Mouse (Mus musculus): ENCODE data around the gene Epha6. TPM values are rescaled to one million over a fixed set of nuclear protein-coding genes. Genes with fewer than 3 reads are reported as not detected.

Epha6 gene
- total RNA-seq, 2 experiments from 2014 or later: 205 to 218 TPM

DNA sequence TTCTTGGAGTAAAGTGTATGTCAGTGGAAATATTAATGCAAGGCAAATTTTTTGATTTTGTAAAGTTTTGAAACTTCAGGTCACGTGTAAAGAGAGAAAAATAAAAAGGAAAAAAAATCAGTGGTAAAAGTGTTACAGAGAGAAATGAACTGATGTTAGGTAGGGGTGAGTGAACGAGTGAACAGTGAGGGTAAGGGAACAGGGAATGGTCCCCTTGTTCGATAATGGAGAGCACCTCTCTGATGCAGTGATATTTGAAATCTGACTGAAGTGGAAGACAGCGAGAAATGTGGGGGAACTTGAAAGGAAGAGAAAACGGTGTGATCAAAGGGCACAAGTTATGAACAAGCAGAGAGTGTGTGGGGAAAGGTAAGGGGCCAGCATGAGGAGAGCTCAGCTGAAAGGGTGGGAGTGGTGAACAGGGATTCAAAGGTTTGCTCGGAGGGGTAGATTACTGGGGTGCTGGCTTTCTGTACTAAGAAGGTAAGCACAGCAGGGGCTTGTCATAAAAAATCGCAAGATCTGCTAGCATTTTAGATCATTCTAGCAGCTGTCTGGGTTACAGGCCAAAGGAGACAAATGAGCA lies 137.0 kb downstream of the Epha6 start:
- H3K4me3 ChIP-seq: no peak overlapping the region
- TF ChIP-seq CTCF (conservative IDR thresholded peaks at IDR 0.05): no peak
- no peak overlapping the region for H3K27ac ChIP-seq
- DNase-seq (ENCODE audit: low spot score in 2 of 2): no peak

DNA sequence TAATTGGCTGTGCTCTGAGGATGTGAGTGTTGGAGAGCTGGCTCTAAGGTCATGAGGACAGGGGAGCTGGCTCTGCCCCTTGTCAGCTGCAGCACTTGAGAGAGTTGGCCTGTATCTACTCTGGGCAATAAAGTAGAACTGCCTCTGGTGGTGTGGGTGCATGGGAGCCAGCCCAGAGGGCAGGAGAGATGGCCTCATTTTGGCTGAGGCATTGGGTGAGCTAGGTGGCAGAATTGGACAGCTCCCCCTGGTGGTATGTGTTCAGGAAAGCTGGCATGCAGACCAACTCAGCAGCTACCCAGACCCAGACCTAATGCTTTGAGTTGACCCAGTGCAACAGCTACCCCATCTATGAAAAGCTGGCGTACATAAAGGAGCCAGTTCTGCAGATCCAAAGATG lies 170.0 kb downstream of the Epha6 start:
- DNase-seq (ENCODE audit: low spot score in 2 of 2): no peak
- no peak overlapping the region for H3K4me3 ChIP-seq
- no peak overlapping the region for H3K27ac ChIP-seq
- TF ChIP-seq CTCF (conservative IDR thresholded peaks at IDR 0.05): peak; percentile 67

DNA sequence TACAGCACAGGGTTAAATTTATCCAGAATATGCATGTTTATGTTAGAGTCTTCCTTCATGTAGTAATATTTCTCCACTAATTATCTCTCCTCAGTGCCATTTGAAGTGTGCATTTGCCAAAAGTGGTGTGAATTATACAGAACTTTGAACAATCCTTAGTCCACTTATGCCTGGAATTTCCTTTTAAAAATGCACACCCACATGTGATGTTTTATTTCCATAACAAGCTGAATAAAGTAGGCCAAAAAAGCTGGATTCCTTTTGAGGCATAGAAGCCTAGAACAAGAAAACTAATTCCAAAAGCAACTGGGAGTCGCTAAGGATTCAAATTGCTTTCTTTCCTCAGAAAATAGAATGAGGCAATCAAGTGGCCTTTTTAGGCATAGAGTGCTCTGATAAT lies 171.1 kb downstream of the Epha6 start:
- no peak for TF ChIP-seq CTCF (conservative IDR thresholded peaks at IDR 0.05)
- no peak overlapping the region for H3K4me3 ChIP-seq
- no peak for DNase-seq (ENCODE audit: low spot score in 2 of 2)
- no peak overlapping the region for H3K27ac ChIP-seq

- Histone ChIP-seq H3K27ac (peak overlapping the region; percentile 84), H3K4me3 (no peak overlapping the region)
- DNase-seq (ENCODE audit: low spot score in 2 of 2): peak; percentile 64 to 73
- TF ChIP-seq CTCF (conservative IDR thresholded peaks at IDR 0.05): no peak
Measured at GRCm38 (mm10) chr16:60395306-60395705, 210.0 kb downstream of the Epha6 start.

- TF ChIP-seq CTCF (conservative IDR thresholded peaks at IDR 0.05): no peak
- H3K4me3 ChIP-seq: no peak overlapping the region
- DNase-seq (ENCODE audit: low spot score in 2 of 2): no peak
- no peak overlapping the region for H3K27ac ChIP-seq
Measured at GRCm38 (mm10) chr16:60392961-60393360, 212.4 kb downstream of the Epha6 start.

GRCm38 (mm10) chr16:60375147-60375546 lies 230.2 kb downstream of the Epha6 start:
- Histone ChIP-seq H3K27ac (no peak overlapping the region), H3K4me3 (no peak overlapping the region)
- TF ChIP-seq CTCF (conservative IDR thresholded peaks at IDR 0.05): no peak
- DNase-seq (ENCODE audit: low spot score in 2 of 2): no peak

GRCm38 (mm10) chr16:60283963-60284362 lies 321.4 kb downstream of the Epha6 start:
- TF ChIP-seq CTCF (conservative IDR thresholded peaks at IDR 0.05): no peak
- no peak for DNase-seq (ENCODE audit: low spot score in 2 of 2)
- no peak overlapping the region for H3K27ac ChIP-seq

DNA sequence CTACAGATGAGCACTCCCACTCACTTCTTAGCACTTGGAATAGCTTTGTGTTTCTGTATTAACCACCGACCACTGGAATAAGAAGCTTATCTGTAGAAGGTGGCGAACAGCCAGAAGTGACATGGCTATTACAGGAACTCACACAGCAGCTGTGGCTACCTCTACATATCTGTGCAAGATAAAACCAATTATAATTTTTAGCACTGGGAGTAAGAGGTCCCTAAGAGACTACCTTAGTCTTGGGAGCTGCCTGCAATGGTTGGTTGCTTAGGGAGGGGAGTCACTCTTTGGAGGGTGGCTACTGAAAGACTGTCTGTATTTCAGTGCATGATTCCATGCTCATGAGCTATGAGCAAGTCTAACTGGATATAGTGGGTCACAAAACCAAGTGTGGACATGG lies 331.2 kb downstream of the Epha6 start:
- no peak overlapping the region for H3K27ac ChIP-seq
- H3K4me3 ChIP-seq: no peak overlapping the region
- no peak for TF ChIP-seq CTCF (conservative IDR thresholded peaks at IDR 0.05)
- no peak for DNase-seq (ENCODE audit: low spot score in 2 of 2)

More at GRCm38 (mm10) chr16:60283963-60284362, 321.4 kb downstream of the Epha6 start:
- H3K4me3 ChIP-seq: no peak overlapping the region

DNA sequence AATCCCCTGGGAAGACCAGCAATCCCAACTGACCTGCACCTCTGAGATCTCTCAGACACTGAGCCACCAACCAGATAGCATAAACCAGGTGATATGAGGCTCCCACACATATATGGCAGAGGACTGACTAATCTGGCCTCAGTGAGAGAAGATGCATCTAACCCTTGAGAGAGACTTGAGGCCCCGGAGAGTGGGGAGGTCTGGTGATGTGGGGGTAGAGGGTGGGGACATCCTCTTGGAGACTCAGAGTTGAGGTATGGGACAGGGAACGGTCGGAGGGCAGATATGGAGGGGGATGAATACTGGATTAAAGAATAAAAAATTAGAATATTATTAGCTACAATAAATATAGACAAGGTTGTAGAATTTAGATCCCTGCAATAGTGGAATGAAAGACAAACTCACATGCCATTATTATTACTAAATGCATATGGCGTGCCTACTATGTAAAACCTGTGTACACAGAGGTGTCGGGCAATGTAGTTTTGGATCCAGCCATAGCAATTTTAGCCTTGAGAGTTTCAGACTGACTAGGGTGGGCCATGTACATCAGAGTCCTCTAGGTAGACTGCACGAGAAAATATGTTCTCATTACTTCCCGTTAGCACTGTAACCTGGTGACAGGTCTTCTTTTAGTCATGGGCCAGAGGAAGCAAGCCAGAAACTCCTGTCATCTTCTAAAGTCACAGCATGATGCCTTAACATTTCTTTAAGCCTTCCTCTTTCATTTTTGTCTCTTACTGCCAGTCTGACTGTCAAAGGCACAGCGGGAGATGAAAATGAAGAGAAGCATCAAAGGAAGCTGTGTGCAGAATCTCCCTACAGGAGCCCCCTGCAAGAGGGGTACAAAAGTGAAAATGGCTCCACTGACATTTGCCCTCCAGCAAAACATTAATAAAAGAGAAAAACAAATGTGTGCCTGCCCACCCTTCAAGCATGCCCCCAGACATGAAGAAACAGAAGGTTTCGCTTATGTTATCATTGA lies 338.7 kb downstream of the Epha6 start:
- H3K4me3 ChIP-seq: no peak overlapping the region
- no peak for TF ChIP-seq CTCF (conservative IDR thresholded peaks at IDR 0.05)
- H3K27ac ChIP-seq: no peak overlapping the region
- no peak for DNase-seq (ENCODE audit: low spot score in 2 of 2)

DNA sequence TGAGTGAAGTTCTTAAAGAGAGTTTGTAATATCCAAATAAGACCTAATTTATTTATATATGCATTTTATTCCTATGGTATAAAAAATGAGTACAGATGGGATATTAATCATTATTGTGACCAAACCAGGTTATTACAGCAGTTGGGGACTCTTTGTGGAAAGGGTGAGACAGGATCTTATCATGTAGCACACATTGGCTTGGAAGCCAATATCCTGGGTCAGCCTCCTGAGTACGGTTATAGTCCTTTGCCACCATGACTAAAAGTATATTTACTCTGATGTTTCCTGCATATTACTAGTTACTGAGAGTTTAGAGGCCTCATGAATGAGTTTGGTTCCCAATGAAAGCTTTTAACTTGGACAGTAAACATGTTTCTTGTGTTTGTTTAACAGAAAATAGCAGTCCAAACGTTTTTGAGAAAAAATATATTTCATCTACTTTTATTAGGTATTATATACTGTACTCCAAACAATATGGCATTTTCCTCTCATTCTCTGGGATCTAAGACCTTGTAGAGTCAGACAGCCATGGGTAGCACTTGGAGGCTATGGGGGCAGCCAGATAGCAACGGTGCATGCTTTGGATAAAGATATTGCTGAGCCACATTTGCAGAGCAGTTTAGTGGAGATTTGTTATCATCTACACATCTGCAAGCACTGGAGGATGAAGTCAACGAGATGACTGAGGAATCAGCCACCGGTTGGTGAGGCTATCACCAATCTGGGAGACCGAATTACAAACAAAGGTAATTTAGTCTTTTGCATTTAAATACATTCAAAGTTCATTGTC lies 340.4 kb downstream of the Epha6 start:
- DNase-seq (ENCODE audit: low spot score in 2 of 2): no peak
- Histone ChIP-seq H3K4me3 (no peak overlapping the region), H3K27ac (no peak overlapping the region)
- no peak for TF ChIP-seq CTCF (conservative IDR thresholded peaks at IDR 0.05)

GRCm38 (mm10) chr16:60258151-60258635 lies 347.1 kb downstream of the Epha6 start:
- peak overlapping the region; percentile 78 for H3K27ac ChIP-seq
- TF ChIP-seq CTCF (conservative IDR thresholded peaks at IDR 0.05): no peak
- DNase-seq (ENCODE audit: low spot score in 2 of 2): peak; percentile 33 to 60
- H3K4me3 ChIP-seq: no peak overlapping the region

- Histone ChIP-seq H3K4me3 (no peak overlapping the region), H3K27ac (peak overlapping the region; percentile 78)
- no peak for TF ChIP-seq CTCF (conservative IDR thresholded peaks at IDR 0.05)
- peak in 1 of 2 experiments; percentile 42 for DNase-seq (ENCODE audit: low spot score in 2 of 2)
Measured at GRCm38 (mm10) chr16:60257623-60258022, 347.7 kb downstream of the Epha6 start.

GRCm38 (mm10) chr16:60257044-60257443 lies 348.3 kb downstream of the Epha6 start:
- H3K27ac ChIP-seq: peak overlapping the region; percentile 78; the same call in 1 of the 2 replicates
- no peak for TF ChIP-seq CTCF (conservative IDR thresholded peaks at IDR 0.05)
- H3K4me3 ChIP-seq: no peak overlapping the region
- DNase-seq (ENCODE audit: low spot score in 2 of 2): no peak

Measured in layer of hippocampus, adult 2 months (tissue).